Mouse (Mus musculus) liver, adult 2 months (tissue): ENCODE measurements at regions not wholly inside any gene's neighbourhood (a gene's known extent, or its start where the extent isn't known, plus 50 kb on each side); places are given as distances from the start of the nearest gene placed in this dataset.

Source experiments
- DNase-seq: peaks from one replicate; pipeline ENCODE4 v3.0.0-alpha.2; 2011; ENCODE audit warnings: low read depth, low spot score; ENCODE audit errors: extremely low read depth
- H3K27ac ChIP-seq: fragments of 200-500 bp; replicated peaks from 2 replicates; pipeline ENCODE4 v1.5.1; 2012; ENCODE audit warnings: low read depth, mild to moderate bottlenecking, control low read depth, inconsistent platforms, low read length; ENCODE audit not compliant: insufficient read depth
- H3K27me3 ChIP-seq: fragments of 200-500 bp; 2 replicates; pipeline ENCODE4 v1.6.1; 2012; ENCODE audit warnings: mild to moderate bottlenecking, moderate library complexity, low read length, inconsistent platforms; ENCODE audit not compliant: control insufficient read depth, insufficient read depth
- H3K36me3 ChIP-seq: fragments of 200-500 bp; 2 replicates; pipeline ENCODE4 v1.6.1; 2012; ENCODE audit warnings: low read length, inconsistent platforms; ENCODE audit not compliant: control insufficient read depth, insufficient read depth
- H3K4me1 ChIP-seq: fragments of 200-500 bp; 2 replicates; pipeline ENCODE4 v1.6.1; 2011; ENCODE audit warnings: low read length; ENCODE audit not compliant: control insufficient read depth, insufficient read depth
- H3K4me3 ChIP-seq: fragments of 200-500 bp; 2 replicates; pipeline ENCODE4 v1.5.1; 2011; ENCODE audit warnings: low read depth, mild to moderate bottlenecking, control low read depth, low read length, moderate library complexity; ENCODE audit not compliant: insufficient read depth
- H3K79me2 ChIP-seq: fragments of 200-500 bp; 2 replicates; pipeline ENCODE4 v1.6.1; 2012; ENCODE audit warnings: inconsistent platforms, mild to moderate bottlenecking, low read length, moderate library complexity; ENCODE audit not compliant: control insufficient read depth, insufficient read depth
- H3K9ac ChIP-seq: fragments of 200-500 bp; 2 replicates; pipeline ENCODE4 v1.6.1; 2012; ENCODE audit warnings: low read depth, mild to moderate bottlenecking, control low read depth, inconsistent platforms, low read length
- CTCF ChIP-seq: fragments of 200-500 bp; IDR thresholded peaks from 2 replicates; pipeline ENCODE4 v1.5.1; 2011; ENCODE audit warnings: low read depth, low read length, control low read depth
- POLR2A ChIP-seq: fragments of 200-500 bp; IDR thresholded peaks from 2 replicates; pipeline ENCODE4 v1.6.1; 2011; ENCODE audit warnings: low read length, control low read depth; ENCODE audit not compliant: insufficient read depth; ENCODE audit errors: extremely low read depth
- WGBS: fragments of 180-500 bp; shearing (Covaris S2); methylation state at CpG from one replicate; pipeline ENCODE4 v1.1.7; 2018; 5-methylcytosine and 5-hydroxymethylcytosine counted together

DNA sequence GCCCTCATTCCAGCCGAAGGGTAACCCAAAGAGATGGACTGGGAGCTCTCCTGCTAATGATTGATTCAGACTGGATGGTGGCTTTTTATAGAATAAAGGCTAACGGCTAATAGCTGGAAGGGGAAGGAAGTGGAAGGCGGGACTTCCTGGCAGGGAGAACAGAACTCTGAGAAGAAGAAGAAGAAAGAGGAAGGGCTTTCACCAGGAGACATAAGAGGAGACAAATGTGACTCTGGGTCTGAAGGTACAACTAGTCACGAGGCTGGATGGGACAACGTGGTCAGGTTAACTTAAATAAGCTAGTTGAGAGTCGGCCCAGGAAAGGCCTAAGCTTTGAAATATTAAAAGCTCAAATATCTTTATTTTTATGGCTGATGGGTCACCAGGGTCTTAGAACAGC, 224.8 kb upstream of the Jarid2 start:
- Histone ChIP-seq H3K79me2 (no peaks in the 10 kb centered on the region), H3K27me3 (no peaks in the 10 kb centered on the region), H3K4me1 (peaks cover 2% of the 10 kb centered on the region; the same call in 1 of the 2 replicates), H3K27ac (no peak overlapping the region), H3K4me3 (no peak overlapping the region), H3K36me3 (no peaks in the 10 kb centered on the region), H3K9ac (no peak overlapping the region)
- TF ChIP-seq POLR2A (no peak), CTCF (no peak)
- peak; percentile 22 for DNase-seq
- WGBS: 86% methylated on average over 6 of the region's 6 CpGs

DNA sequence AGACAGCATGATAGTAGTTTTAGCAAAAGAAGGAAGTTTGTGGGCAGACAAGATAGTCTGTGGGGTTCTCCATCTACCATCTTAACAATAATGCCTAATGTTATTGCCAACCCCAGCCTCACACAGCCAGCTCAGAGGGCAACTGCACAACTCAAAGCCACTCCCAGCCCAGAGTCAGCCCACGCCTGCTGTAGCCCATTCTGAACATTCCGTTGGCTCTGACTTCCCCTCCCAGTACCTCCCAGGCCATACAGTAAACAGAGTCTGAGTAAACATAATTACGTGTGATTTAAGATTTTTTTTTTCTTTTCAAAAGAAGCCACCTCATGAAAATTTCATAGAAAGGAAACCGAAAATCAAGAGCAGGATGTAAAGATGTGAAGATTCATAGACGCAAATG, 222.3 kb upstream of the Jarid2 start:
- peaks cover 2% of the 10 kb centered on the region; the same call in 1 of the 2 replicates for H3K4me1 ChIP-seq
- TF ChIP-seq CTCF: no peak
- TF ChIP-seq POLR2A: no peak
- H3K27ac ChIP-seq: no peak overlapping the region
- H3K4me3 ChIP-seq: no peak overlapping the region
- WGBS: 55% methylated on average over 5 of the region's 5 CpGs
- H3K9ac ChIP-seq: no peak overlapping the region
- H3K36me3 ChIP-seq: no peaks in the 10 kb centered on the region
- no peaks in the 10 kb centered on the region for H3K79me2 ChIP-seq
- H3K27me3 ChIP-seq: no peaks in the 10 kb centered on the region
- no peak for DNase-seq

GRCm38 (mm10) chr13:44509526-44510159, 219.6 kb upstream of the Jarid2 start:
- no peak overlapping the region for H3K27ac ChIP-seq
- no peak overlapping the region for H3K9ac ChIP-seq
- 61% methylated on average over 11 of the region's 11 CpGs for WGBS
- H3K4me1 ChIP-seq: no peaks in the 10 kb centered on the region
- H3K36me3 ChIP-seq: no peaks in the 10 kb centered on the region
- no peak for TF ChIP-seq POLR2A
- no peak for TF ChIP-seq CTCF
- no peak overlapping the region for H3K4me3 ChIP-seq
- no peaks in the 10 kb centered on the region for H3K27me3 ChIP-seq
- no peaks in the 10 kb centered on the region for H3K79me2 ChIP-seq
- DNase-seq: no peak

- DNase-seq: no peak
- no peaks in the 10 kb centered on the region for H3K36me3 ChIP-seq
- H3K27ac ChIP-seq: no peak overlapping the region
- no peaks in the 10 kb centered on the region for H3K27me3 ChIP-seq
- H3K4me1 ChIP-seq: no peaks in the 10 kb centered on the region
- H3K9ac ChIP-seq: no peak overlapping the region
- no peak overlapping the region for H3K4me3 ChIP-seq
- no peaks in the 10 kb centered on the region for H3K79me2 ChIP-seq
- 86% methylated on average over 13 of the region's 13 CpGs for WGBS
- TF ChIP-seq POLR2A (no peak), CTCF (no peak)
Observed at GRCm38 (mm10) chr13:44513378-44514285, 215.6 kb upstream of the Jarid2 start.

- Histone ChIP-seq H3K36me3 (no peaks in the 10 kb centered on the region), H3K4me3 (no peak overlapping the region), H3K9ac (no peak overlapping the region), H3K4me1 (no peaks in the 10 kb centered on the region), H3K79me2 (no peaks in the 10 kb centered on the region), H3K27ac (no peak overlapping the region), H3K27me3 (no peaks in the 10 kb centered on the region)
- WGBS: 89% methylated on average over 5 of the region's 5 CpGs
- DNase-seq: no peak
- TF ChIP-seq CTCF (no peak), POLR2A (no peak)
Observed at GRCm38 (mm10) chr13:44514636-44515158, 214.6 kb upstream of the Jarid2 start.
